Mouse (Mus musculus) limb, embryonic 14.5 days (tissue): ENCODE measurements around the gene Ccndbp1. TPM values are rescaled to one million over a fixed set of nuclear protein-coding genes. Genes with fewer than 3 reads are reported as not detected.

ENCODE experiments used
- ATAC-seq: fragments of 200-750 bp; cut with Nextera tagmentation; 2 replicates; pipeline ENCODE4 v1.8.0; 2017; ENCODE audit warnings: low read depth, moderate number of reproducible peaks, moderate TSS enrichment; ENCODE audit not compliant: low FRiP score
- DNase-seq: peaks from one replicate; pipeline ENCODE4 v3.0.0-alpha.2; 2015; ENCODE audit warnings: low spot score
- H3K27ac ChIP-seq: fragments of 300-500 bp; sonication (generic); replicated peaks from 2 replicates; pipeline ENCODE4 v1.5.1; 2014; ENCODE audit warnings: low read depth, mild to moderate bottlenecking, low read length, moderate library complexity, mixed read lengths
- H3K27me3 ChIP-seq: fragments of 300-500 bp; sonication (generic); 2 replicates; pipeline ENCODE4 v1.6.1; 2014; ENCODE audit warnings: low read length, mixed read lengths; ENCODE audit not compliant: control insufficient read depth, insufficient read depth
- H3K36me3 ChIP-seq: fragments of 300-500 bp; sonication (generic); 2 replicates; pipeline ENCODE4 v1.6.1; 2014; ENCODE audit warnings: mild to moderate bottlenecking, low read length, moderate library complexity, mixed read lengths; ENCODE audit not compliant: control insufficient read depth, insufficient read depth
- H3K4me1 ChIP-seq: fragments of 300-500 bp; sonication (generic); 2 replicates; pipeline ENCODE4 v1.6.1; 2014; ENCODE audit warnings: antibody characterized with exemption, low read length, mixed read lengths; ENCODE audit not compliant: control insufficient read depth, insufficient read depth
- H3K4me2 ChIP-seq: fragments of 300-500 bp; sonication (generic); replicated peaks from 2 replicates; pipeline ENCODE4 v1.6.1; 2014; ENCODE audit warnings: low read depth, mild to moderate bottlenecking, low read length, moderate library complexity; ENCODE audit not compliant: severe bottlenecking
- H3K4me3 ChIP-seq: fragments of 300-500 bp; sonication (generic); replicated peaks from 2 replicates; pipeline ENCODE4 v1.5.1; 2014; ENCODE audit warnings: low read length
- H3K9ac ChIP-seq: fragments of 300-500 bp; sonication (generic); 2 replicates; pipeline ENCODE4 v1.6.1; 2014; ENCODE audit warnings: mild to moderate bottlenecking, low read depth, low read length, moderate library complexity; ENCODE audit not compliant: severe bottlenecking
- H3K9me3 ChIP-seq: fragments of 300-500 bp; sonication (generic); 2 replicates; pipeline ENCODE4 v1.6.1; 2016; ENCODE audit warnings: low read length; ENCODE audit not compliant: control insufficient read depth
- POLR2A ChIP-seq: fragments of 200-500 bp; IDR thresholded peaks from 2 replicates; pipeline ENCODE4 v1.8.0; 2012; ENCODE audit warnings: inconsistent platforms, mild to moderate bottlenecking, moderate library complexity, borderline replicate concordance; ENCODE audit not compliant: insufficient read depth, insufficient read length; ENCODE audit errors: extremely low read depth
- WGBS: fragments of 180-500 bp; shearing (Covaris S2); extraction: QIAGEN DNeasy Blood & Tissue Kit; methylation state at CpG from one replicate; pipeline ENCODE4 v1.1.7; 2014; 5-methylcytosine and 5-hydroxymethylcytosine counted together
- polyA plus RNA-seq, 2 experiments: library from polyadenylated mRNA; depleted of rRNA in 1 of 2; stranded (reverse) in 1 of 2; unstranded in 1 of 2; fragments of >200 nt; fragmentation: Nextera tagmentation in 1 of 2; extraction: Ambion mirVana in 1 of 2; gene quantifications; 2 replicates each; pipeline versions ENCODE4 v1.2.1 to v1.2.3; 2012 to 2014

Gene Ccndbp1
- polyA plus RNA-seq, 2 experiments = 39.9 to 40.7 TPM

DNA sequence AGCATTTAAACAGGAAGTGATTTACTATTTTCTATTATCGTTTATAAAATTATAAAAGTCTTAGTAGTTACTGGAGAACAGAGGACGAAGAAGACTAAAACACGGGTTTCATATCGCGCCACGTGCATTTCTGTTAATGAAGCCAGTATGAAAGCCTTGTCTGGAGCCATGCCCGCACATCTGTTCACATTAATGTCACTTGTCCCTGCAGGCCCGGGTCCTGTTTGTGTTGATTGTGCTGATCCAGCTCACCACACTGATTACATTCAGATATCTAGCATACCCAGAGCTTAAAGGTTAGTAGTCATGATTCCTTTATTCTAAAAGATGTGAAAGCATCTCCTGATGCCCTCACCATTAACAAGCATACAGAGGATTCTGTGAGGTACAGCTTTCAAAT, 9.3 kb upstream of the Ccndbp1 start:
- DNase-seq (no peak), ATAC-seq (no peak)
- Histone ChIP-seq H3K4me1 (no peaks in the 10 kb centered on the region), H3K36me3 (no peaks in the 10 kb centered on the region), H3K4me2 (no peak overlapping the region), H3K27ac (no peak overlapping the region), H3K9me3 (no peaks in the 10 kb centered on the region), H3K9ac (no peak overlapping the region), H3K4me3 (no peak overlapping the region), H3K27me3 (no peaks in the 10 kb centered on the region)
- 80% methylated on average over 8 of the region's 8 CpGs for whole genome bisulfite sequencing
- no peak for TF ChIP-seq POLR2A

DNA sequence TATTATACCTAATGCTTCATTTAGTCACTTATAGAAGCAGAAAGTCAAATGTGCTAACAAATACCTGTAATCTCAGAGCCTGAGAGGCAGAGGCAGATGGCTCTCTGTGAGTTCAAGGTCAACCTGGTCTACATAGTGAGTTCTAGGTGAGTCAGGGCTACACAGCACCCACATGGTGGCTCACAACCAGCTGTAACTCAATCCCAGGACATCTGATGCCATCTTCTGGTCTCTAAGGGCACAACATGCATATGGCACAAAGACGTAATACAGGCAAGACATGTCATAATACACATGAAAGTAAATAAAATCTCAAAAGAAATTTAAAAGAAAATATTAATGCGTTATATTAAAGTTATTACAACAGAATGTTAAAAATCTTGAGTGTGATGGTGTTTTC, 4.6 kb upstream of the Ccndbp1 start:
- 72% methylated on average over 2 of the region's 2 CpGs for WGBS

DNA sequence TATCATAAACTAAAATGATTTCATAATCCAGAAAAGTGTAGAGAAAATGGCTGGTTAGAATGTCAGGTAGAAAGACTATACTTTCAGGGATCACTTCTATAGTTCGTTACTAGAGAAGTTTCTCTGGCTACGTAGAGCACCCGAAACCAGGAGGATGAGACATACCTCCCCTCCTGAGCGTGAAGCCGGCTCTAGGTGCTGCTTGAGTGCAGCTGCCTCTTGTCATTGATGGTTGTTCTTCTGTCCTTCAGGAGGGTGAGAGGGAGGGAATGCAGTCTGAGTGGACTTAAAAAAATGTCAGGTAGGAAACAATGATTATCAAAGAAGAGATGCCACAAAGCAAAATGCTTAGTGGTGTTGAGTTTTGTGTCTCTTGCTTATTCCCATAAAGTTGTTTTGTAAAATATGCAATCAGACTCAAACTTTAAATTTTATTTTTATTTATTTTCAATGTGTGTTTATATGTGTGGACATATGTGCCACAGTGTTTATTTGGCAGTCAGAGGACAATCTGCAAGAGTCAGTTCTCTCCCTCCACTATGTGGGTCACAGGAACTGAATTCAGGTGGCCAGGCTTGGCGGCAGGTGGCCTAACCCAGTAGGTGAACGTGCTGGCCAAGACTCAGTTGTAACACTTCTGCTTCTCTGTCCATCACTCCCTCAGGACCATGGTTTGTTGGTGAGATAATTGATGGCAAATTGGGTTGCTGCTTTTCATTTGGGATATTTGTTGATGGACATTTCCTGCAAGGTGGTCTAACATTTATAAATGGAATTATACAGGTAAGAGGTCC, 4.0 kb upstream of the Ccndbp1 start:
- no peaks in the 10 kb centered on the region for H3K27me3 ChIP-seq
- H3K4me1 ChIP-seq = peaks cover 5% of the 10 kb centered on the region
- H3K4me3 ChIP-seq = no peak overlapping the region
- no peak for ATAC-seq
- H3K4me2 ChIP-seq = no peak overlapping the region
- no peaks in the 10 kb centered on the region for H3K36me3 ChIP-seq
- H3K9me3 ChIP-seq = no peaks in the 10 kb centered on the region
- no peak overlapping the region for H3K27ac ChIP-seq
- no peak overlapping the region for H3K9ac ChIP-seq
- WGBS = 78% methylated on average over 7 of the region's 7 CpGs
- no peak for DNase-seq
- TF ChIP-seq POLR2A = no peak

More for the DNA sequence above, 4.6 kb upstream of the Ccndbp1 start:
- Histone ChIP-seq H3K9ac (no peak overlapping the region), H3K4me3 (no peak overlapping the region), H3K4me2 (no peak overlapping the region), H3K27ac (no peak overlapping the region), H3K4me1 (no peaks in the 10 kb centered on the region), H3K36me3 (no peaks in the 10 kb centered on the region), H3K9me3 (no peaks in the 10 kb centered on the region), H3K27me3 (no peaks in the 10 kb centered on the region)
- no peak for TF ChIP-seq POLR2A
- no peak for ATAC-seq
- no peak for DNase-seq

DNA sequence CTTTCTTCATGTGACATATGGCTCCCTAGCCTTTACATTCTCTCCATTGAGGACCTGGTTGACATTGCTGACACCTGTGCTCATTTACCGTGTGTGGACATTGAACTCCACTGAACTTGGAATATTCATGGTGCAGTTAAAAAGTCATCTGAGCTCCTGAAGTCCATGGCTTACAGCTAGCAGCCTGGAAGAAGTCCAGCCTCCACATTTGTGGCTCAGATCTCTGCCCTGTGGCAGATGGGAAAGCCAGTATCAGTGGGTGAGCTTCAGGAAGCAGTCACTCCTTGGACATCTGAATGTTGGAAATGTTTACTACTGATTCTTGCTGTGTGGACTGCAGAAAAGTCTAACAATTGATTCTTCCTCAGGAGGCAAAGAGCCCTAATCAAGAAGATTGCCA, 1.2 kb upstream of the Ccndbp1 start:
- Histone ChIP-seq H3K4me1 (peaks cover 7% of the 10 kb centered on the region), H3K9me3 (no peaks in the 10 kb centered on the region), H3K4me2 (no peak overlapping the region), H3K9ac (no peak overlapping the region), H3K27ac (no peak overlapping the region), H3K27me3 (no peaks in the 10 kb centered on the region), H3K4me3 (no peak overlapping the region), H3K36me3 (peaks cover 2% of the 10 kb centered on the region; the same call in 1 of the 2 replicates)
- no peak for ATAC-seq
- TF ChIP-seq POLR2A = no peak
- 74% methylated on average over 1 of the region's 1 CpGs for WGBS
- DNase-seq = no peak

DNA sequence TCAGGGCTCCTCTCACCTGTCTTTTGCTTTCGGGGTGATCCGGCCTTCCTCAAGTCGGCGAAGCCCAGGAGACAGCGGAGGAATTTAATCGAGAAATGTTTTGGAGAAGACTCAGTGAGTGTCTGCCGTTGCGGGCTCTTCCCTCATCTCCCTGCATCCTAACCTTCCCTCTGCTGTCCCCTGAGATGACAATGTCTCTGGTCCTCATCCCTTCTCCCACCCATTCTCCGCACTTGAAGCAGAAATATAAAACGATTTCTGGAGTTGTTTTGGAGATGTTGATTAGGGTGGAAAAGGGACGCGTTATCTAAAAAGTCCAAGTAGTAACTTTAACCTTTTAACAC, 433 bp downstream of the Ccndbp1 start:
- H3K4me3 ChIP-seq = peak overlapping the region; percentile 67
- 1% methylated on average over 12 of the region's 12 CpGs for WGBS

More for the DNA sequence above, 433 bp downstream of the Ccndbp1 start:
- no peak for DNase-seq
- no peak for TF ChIP-seq POLR2A
- H3K27me3 ChIP-seq = no peaks in the 10 kb centered on the region
- no peaks in the 10 kb centered on the region for H3K9me3 ChIP-seq
- H3K4me2 ChIP-seq = peak overlapping the region; percentile 88
- peaks cover 16% of the 10 kb centered on the region for H3K36me3 ChIP-seq
- H3K4me1 ChIP-seq = peaks cover 7% of the 10 kb centered on the region
- no peak overlapping the region for H3K27ac ChIP-seq
- no peak for ATAC-seq
- peak overlapping the region; percentile 67 for H3K9ac ChIP-seq
